Mouse (Mus musculus): ENCODE data around the gene Lmntd1.

The Lmntd1 gene

DNA sequence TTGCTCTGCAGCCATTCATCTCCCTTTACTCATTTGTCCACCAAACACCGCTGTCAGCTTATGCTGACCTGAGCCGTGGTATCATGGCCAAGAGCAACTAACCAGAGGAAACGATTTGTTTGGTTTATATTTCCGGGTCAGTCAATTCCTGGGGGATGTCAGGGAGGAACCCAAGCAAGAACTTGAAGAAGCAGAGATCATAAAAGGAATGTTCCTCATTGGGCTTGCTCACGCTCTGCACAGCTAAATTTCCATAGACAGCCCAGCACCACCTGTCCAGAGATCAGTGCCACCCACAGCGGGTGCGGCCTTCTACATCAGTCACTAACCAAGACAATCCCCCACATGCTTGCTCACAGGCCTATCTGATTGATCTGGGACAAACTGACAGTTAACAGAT is at the start of gene Lmntd1:
Gene Lmntd1, minus strand, starts transcription at position 101 of the 400 bp plus-strand sequence.
- DNase-seq (ENCODE audit: low spot score in 2 of 2): no peak

DNA sequence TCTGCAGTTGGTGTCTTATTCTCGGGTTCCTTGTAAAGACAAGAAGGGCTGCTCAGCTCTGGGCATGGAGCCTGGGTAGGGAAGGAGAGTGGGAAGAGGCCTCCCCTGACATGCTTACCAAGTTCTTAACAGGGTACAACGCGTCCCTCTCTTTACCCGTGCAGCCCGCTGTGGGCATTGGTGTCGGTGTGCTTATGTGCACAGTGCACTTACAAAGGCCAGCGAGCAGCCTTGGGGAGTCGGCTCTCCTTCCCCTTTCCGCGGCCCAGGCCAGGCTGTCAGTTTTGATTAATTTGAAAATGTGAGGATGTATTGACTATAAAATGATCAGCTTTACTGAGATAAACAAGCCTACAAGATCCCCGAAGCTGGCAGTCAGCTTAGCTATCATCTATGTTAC is 46.8 kb upstream of the Lmntd1 start:
- no peak for DNase-seq (ENCODE audit: low spot score in 2 of 2)

DNA sequence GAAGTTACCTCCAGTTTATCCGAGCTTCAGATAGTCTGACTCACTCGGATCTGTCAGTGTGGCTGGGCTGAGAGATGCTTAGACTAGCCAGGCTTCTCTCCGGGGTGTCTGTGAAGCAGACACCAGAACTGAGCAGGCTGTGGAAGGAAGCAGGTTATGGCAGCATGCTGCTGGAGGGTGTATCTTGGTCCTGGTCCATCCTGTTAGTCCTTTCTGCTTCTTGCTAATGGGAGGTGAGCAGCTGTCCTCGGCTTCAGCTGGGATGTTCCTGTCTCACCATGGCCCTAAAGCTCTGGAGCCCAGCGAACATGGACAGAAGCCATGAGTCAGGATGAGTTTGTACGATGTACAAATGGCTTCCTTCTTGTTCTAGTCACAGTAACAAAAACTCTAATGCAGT is 45.0 kb upstream of the Lmntd1 start:
- no peak for DNase-seq (ENCODE audit: low spot score in 2 of 2)

DNA sequence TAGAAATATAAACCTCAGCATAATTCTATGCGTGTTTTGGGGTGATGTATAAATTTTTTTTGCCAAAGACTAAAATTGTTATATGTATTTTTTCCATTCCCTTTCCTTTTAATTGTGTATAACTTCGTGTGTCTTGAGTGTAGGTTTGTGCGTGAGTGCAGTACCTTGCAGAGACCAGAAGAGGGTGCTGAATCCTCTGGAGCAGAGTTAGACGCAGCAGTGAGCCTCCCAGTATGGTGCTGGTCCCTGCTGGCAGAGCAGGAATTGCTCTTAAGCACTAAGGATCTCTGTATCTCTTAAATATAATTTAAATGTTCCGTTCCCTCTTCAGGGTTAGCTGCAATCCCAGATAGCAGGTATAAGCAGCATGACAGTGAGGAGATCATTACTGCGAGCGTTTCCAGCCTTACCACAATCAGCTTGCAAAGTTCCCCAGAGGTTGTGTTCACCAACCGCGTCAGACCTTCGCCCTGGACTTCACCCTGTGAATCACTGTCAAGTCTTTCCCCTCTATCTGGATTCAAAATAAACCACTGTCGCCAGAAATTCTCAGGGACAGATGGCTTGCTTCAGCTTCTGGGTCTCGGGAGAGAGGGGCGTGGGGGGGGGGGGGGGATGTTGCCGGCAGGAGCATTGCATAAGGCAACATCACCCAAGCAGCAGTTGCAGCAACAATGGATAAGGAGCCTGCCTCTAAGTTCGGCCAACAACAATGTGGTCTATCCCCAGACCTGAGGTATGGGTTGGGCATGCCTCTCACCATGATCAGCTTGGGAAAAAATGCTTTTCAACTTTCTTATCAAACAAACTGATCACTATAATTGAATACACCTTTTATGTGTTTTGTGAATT is 42.8 kb upstream of the Lmntd1 start:
- DNase-seq (ENCODE audit: low spot score in 2 of 2): no peak

DNA sequence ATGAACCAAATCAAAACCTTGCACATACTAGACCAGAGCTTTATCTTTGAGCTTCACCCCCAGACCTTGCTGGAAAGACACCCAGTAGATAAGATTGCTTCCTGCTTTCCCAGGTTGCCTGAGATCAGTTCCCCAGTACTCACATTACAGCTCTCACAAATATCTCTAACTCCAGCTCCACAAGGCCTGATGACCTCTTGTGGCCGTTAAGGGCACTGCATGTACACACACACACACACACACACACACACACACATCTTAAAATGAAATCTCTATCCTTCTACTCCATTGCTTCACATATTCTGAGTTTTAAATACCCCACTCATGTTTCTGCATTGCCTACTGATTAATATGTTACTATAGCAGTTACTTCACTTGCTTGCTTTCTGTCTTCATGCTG is 41.6 kb upstream of the Lmntd1 start:
- no peak for DNase-seq (ENCODE audit: low spot score in 2 of 2)

DNA sequence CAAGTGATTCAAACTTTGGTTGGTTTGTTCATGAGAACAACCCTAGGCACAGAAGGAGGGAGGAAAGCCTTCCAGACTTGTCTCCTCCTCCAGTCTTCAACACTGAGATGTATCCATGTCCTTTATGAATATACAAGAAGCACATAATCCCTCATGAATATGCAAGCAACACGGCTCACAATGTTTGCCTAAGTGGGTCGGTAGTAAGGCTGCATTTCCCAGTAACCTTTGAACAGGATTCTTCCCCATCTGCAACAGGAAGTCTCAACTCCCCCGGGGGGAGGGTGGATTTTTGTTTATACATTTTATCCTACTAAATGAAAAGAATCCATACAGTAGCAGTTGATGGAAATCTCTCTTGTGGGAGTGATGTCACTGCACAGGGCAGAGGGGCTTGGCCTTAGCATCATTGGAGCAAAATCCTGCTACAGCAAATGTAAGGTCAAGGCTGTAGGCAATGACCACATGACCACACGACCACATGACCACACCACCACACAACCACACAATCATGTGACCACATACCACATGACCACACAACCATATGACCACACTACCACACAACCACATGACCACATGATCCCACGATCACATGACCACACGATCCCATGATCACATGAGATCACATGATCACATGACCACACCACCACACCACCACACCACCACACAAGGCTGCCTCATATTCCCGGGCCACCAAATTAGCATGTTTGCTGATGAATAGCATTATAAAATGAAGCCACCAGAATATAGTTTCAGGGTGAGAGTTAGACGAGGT is 40.1 kb upstream of the Lmntd1 start:
- DNase-seq (ENCODE audit: low spot score in 2 of 2): no peak

DNA sequence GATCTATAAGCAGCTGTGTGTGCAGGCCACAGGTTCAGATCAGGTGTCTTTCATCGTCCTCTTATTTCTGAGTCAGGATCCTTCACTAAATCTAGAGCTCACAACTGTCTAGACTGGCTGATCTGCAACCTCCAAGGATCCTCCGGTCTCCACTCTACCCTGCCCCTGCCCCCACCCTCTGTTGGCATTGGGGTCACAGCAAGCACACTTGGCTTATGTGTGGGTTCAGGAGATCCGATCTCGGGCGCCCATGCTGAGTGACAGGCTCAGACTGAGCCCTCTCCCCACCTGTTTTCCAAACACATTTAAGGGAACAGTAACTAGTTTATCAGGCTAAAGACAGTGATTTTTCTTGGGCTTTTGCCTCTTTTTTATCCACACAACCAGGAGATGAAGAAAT is 39.5 kb upstream of the Lmntd1 start:
- no peak for DNase-seq (ENCODE audit: low spot score in 2 of 2)

DNA sequence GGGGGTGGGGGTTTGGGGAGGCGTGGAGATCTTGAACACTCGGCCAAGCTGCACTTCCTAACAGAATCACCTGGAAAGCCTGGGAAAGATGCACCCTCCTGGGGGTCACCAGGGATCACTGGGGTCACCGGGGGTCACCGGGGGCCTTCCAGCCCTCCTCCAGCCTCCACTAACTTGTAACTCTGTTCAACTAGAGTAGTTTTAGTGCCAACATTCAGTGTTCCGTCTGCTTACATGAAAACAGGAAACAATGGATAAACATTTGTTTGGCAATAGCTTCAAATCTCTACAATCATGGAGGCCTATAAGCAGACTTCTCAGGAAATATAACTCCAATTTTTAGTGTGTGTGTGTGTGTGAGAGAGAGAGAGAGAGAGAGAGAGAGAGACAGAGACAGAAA is 38.9 kb upstream of the Lmntd1 start:
- no peak for DNase-seq (ENCODE audit: low spot score in 2 of 2)

DNA sequence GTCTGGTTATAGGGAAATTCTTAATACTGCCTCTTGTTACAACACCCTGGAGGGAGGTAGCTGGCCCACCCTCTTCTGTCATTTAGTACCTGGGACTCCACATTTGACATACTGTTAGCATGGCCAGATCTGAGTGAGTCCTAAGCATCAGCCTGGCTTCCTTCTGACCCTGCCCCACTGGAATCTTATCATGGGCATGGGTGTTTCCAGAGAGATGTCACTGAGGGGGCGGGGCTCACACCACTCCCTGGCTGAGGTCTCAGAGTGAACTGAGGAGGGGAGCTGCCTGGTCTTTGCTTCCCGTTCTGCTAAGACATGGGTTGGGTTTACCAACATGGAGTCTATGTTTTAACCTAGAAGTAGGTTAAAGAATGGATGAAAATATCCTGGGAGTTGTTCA is 37.9 kb upstream of the Lmntd1 start:
- no peak for DNase-seq (ENCODE audit: low spot score in 2 of 2)

DNA sequence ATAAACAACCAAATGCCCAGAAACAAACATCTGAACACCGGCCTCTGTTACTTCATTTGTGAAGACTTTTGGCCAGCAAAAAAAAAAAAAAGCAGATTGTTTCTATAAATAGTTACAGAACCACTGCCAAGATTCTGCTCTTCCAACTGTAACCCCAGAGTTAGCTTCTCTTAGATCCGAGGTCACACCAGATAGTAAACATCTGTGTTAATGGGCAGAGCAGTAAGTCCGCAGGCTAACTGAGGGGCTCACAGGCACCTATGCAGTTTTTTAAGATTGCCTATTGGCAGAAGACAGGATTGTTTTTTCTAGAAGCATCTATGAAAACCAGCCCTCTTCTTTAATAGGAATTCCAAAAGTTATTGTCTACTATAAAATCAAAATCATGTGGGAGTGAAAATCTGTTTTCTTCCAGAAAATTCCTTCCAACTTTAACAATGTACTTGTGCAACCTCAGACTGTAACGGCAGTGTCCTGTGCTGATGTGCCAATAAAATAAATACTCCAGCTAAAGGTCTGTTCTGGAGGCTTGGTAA is 26.9 kb upstream of the Lmntd1 start:
- DNase-seq (ENCODE audit: low spot score in 2 of 2): no peak

DNA sequence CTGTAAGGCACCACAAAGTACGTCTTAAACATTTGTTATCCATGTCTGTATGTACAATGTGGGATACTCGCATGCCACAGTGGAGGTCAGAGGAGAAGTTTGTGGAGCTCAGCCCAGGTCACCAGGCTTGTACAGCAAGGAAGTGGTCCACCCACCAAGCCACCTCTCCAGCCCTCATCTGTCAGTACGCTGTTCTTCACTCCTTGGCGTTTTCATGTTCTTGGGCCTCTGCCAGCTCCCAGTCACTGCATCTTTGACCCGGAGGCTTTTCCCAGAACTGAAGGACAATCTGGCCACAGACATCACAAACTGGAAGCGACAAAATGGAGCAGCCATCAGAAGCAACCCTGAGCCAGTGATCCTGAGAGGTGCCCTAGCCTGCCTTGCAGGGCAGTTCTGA is 24.1 kb upstream of the Lmntd1 start:
- no peak for DNase-seq (ENCODE audit: low spot score in 2 of 2)

DNA sequence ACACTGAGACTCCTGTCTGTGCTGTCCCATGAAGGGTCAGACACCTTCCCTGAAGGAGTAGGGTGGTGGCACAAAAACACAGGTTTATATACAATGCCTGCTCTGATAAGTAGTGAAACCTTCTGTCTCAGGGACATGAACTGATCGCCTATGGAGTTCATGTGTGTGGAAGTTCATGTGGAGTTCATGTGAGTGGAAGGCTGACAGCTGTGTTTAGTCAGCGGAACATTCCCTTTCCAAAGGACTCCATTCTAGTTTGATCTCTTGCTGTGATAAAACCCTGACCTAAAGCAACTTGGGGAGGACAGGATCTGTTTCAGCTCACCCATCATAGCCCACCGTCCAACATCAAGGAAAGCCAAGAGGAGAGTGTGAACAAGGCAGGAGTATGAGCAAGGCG is 22.6 kb upstream of the Lmntd1 start:
- DNase-seq (ENCODE audit: low spot score in 2 of 2): no peak

DNA sequence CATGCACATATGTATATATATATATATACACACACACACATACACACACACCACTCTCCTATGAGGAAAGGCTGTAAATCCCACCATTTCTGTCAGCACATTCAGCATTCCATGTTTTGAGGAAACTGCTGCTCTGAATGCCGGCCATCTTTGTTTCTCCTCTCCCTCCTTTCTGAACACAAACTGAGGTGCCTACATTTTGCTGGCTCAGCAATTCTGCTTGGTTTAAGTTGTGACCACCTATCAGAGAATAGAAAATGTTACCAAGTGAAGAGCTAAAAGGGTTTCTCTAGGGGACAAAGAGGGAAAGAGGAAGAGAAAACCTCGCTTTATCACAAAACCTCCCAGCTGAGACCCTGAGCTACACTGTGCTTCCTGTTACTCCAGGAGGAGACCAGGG is 20.3 kb upstream of the Lmntd1 start:
- DNase-seq (ENCODE audit: low spot score in 2 of 2): no peak

DNA sequence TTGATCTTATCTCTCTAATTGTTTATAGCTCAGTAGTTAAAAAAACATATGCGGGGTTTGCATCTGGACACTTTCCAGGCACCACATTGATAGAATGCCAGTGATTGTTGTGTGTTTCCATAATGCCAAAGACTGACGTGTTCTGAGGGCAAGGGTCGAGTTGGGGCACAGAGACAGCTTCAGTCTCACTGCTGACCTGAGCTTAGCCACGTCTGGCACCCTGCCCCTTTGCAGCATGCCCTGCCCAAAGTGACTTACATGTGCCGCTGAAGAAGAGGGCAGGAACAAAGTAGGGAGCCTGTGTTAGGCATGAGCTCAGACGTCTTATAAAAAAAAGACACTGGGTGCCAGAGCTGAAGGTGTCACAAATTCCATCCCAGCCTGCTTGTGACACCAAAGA is 16.1 kb upstream of the Lmntd1 start:
- DNase-seq (ENCODE audit: low spot score in 2 of 2): no peak

DNA sequence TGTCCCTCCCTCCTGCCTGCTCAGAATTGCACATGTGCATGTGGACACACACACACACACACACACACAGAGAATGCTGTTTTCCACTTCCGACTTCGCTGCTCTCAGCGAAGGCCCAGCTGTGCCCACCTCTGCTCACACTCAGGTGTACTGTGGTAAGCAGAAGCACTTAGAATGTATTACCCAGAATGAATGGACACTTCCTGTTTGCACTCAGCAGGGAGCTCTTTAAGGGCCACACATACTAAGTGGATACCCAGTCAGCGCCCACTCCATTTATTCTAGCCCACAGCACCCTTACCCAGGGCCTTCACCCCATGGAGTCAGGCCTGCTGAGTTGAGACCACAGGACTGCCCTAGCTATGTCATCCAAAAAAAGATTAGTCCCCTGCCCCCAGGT is 9.0 kb upstream of the Lmntd1 start:
- DNase-seq (ENCODE audit: low spot score in 2 of 2): no peak

DNA sequence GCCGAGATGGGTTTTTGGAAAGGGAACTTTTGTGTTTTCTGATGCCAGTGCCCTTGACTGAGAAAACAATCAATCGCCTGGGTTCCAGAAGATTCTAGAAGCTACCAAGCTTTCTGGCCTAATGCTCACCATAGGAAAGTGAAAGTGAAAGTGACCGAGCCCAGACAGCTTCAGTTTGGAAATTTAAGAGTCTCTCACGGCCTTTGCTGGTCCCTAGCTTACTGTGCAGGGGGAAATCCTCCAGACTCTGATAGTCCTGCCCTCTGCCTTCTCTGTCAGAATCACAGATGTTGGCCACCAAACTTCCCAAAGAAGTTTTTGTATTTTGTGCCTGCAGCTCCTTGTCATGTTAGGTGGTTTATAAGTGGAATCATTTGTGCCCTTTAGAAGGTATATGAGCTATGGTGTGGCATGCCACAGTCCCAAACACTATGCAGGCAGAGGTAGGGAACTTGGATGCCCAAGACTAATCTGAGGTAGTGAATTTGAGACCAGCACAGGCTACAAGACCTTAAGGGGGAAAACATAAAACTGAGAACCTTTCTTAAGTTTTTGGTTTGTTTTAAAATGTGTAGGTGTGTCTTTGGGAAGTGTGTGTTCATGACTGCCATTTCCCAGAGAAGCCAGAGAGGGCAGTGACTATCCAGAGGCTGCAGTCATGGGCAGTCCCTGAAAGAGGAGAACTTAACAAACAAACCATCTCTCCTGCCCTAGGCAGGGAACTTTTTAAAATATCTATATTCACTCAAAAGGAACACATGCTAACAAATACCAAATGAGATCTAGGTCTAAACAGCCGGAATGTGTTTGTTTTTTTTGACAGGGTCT is 2.5 kb upstream of the Lmntd1 start:
- no peak for DNase-seq (ENCODE audit: low spot score in 2 of 2)

DNA sequence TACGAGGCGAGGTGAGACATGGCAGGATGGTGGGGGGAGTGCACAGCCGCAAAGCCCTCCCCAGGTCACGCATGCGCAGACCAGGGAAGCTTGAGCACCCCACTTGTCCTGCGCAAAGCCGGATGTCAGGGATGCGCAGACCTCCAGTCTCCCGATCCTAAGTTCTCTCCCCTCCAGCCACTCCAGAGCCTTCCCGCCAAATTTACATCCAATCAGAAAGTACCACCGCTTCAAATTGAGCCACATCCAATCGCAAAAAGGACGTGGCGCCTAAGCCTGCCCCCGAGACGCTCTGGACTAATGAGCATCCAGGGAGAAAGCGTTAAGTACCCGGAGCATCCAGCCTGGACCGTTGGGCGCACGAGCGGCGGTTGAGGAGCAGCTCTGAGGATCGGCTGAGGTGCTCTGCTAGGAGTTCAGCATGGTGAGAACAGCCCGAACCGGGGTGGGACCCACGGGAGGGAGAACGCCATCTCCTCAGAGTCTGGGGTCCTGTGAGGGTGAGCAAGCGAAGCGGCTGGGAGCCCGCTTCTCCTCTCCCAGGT is 1.6 kb upstream of the Lmntd1 start, which contains the start of gene Tuba3b:
Gene Tuba3b, plus strand, starts transcription at position 92 of the 545 bp plus-strand sequence.
- no peak for DNase-seq (ENCODE audit: low spot score in 2 of 2)

DNA sequence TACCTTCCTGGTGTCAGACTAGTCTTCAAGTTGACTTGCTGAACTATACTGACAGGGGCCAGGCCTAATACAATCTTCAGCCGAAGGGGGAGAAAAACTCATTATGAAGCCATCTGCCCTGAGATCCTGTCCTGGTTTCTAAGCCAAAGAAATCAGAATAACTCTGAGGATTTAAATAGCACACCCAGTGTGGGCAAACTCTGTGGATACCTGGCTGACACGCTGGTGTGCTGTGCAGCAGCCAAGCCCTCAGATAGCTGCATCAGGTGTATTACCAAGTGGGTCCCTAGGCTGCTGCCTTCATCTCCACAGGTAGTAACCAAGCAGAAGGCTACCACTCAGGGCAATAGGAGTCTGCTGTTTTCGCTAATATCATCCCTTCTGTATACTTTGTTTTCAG is 1.5 kb downstream of the Lmntd1 start:
- no peak for DNase-seq (ENCODE audit: low spot score in 2 of 2)

DNA sequence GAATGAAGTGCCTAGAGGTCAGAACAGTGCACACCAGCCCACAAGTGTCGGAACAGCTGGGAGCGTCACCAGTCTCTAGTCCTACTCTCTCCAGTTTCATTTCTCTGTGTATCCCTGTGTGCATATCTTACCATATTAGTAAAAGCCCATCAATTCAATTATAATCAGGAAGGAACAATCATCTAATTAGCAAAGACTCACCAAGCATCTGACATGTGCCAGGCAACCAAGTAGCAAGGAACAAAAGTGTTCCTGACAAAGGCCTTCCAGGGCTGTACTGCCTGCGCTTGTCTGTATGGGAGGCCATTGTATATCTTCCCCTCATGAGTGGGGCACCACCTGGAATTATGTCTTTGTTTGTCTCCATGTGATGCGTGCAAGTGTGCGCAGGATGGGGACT is 3.2 kb downstream of the Lmntd1 start:
- no peak for DNase-seq (ENCODE audit: low spot score in 2 of 2)

DNA sequence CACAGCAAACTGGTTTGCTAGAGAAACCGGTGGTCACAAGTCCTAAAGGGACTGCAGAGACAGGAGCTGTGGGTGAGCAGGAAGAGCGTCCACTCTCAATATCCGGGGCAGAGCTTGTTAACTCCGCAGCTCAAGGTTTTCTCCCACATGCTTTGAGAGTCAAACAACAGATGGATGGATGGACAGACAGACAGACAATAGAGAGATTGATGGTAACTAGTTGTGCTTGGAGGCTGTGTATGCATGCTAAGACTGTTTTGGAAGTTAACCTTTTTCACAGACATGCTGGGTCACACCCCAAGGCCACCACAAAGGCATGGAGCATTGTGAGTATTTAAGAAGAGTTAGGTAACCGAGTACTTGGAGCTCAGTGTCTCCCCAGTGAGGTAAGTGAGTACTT is 5.4 kb downstream of the Lmntd1 start:
- DNase-seq (ENCODE audit: low spot score in 2 of 2): no peak

DNA sequence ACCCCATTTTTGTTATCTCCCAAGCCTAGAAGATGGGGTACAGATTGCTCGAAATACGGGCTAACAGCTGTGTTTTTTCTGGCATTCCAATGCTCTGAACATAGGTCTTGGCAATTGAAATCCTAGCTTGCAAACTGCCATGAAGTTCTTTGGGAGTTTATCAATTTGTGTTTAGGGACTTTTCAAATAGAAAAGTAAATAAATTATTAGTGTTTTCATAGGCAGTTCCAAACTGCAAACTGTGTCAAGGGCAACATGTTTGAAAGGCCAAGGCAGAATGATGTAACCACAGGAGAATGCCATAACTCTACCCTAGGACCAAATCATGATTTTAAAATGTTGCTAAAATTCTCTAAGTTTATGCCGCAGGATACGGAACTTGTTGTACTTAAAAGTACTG is 6.4 kb downstream of the Lmntd1 start:
- no peak for DNase-seq (ENCODE audit: low spot score in 2 of 2)

DNA sequence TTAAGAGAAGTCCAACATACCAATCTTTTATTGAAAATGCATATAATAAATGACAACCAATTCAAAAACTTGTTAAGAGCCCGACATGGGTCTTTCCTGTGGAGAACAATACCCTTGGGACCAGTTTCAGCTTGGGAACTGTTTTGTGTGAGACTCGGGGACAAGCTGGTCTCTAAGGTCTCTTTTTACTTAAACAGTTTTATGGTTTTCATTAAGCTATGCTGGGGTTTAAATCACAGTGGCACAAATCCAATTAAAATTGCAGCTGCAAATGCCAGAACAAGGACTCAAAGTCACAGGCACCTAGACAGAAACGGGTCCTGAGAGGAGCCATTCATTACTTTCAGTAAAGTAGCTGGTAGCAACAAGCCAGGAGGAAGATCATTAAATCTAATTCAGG is 8.9 kb downstream of the Lmntd1 start:
- DNase-seq (ENCODE audit: low spot score in 2 of 2): no peak

All from frontal cortex, postnatal 25 days (tissue).